In genomic region chr1:155974931-155975330, GRCm38 (mm10) we compare ENCODE assay signal across 22 mouse cellular contexts. TPM values are rescaled to one million over a fixed set of nuclear protein-coding genes. Genes with fewer than 3 reads are reported as not detected.
DNase-seq lines count a peak whose midpoint lies in the region; ATAC-seq and TF ChIP-seq lines count a peak whose summit lies in the region.
"Had no signal": no experiment of that assay in that cellular context is flagged by ENCODE, and none has a peak within 500 bp of the region (broad histone marks: within the 10 kb centered on the region; RNA-seq: fewer than 3 reads in every experiment).

No protein-coding gene starts in this region.

- ATAC-seq in intestine, postnatal 0 days = no peak
- ATAC-seq in liver, embryonic 16.5 days (ENCODE audit: low read depth) = no peak
- ATAC-seq: CD4-positive, CD25-positive, alpha-beta regulatory T cell, adult 4 months; forebrain, embryonic 15.5 days; hindbrain, postnatal 0 days; midbrain, embryonic 16.5 days had no signal

- peaks cover 0 to 11% of the 10 kb centered on the region in 2 experiments; a peak in 2 of 4 replicates for H3K36me3 ChIP-seq in MEL (ENCODE audit: control insufficient read depth in 1 of 2, insufficient read depth in 2 of 2, low read length in 2 of 2)
- no peaks in the 10 kb centered on the region for H3K36me3 ChIP-seq in intestine, postnatal 0 days (ENCODE audit: control insufficient read depth, insufficient read depth)
- no peaks in the 10 kb centered on the region for H3K36me3 ChIP-seq in liver, embryonic 16.5 days (ENCODE audit: control insufficient read depth, insufficient read depth)
- H3K36me3 ChIP-seq: embryonic facial prominence, embryonic 12.5 days; forebrain, embryonic 15.5 days; G1E; heart, embryonic 10.5 days had no signal

- TF ChIP-seq CTCF in cerebellum, adult 2 months (IDR thresholded peaks at IDR 0.05; ENCODE audit: borderline replicate concordance, insufficient read depth, low read depth, low read length) = no peak
- TF ChIP-seq CTCF in MEL (IDR thresholded peaks at IDR 0.05 in 2 of 3, conservative IDR thresholded peaks at IDR 0.05 in 1 of 3; ENCODE audit: control insufficient read depth in 1 of 3, insufficient read depth in 1 of 3, low read depth in 2 of 3, low read length in 3 of 3, poor library complexity in 1 of 3, severe bottlenecking in 1 of 3) = no peak
- TF ChIP-seq CTCF in intestine, postnatal 0 days (IDR thresholded peaks at IDR 0.05; ENCODE audit: low read depth) = no peak

- TF ChIP-seq POLR2A in cerebellum, adult 2 months (IDR thresholded peaks at IDR 0.05; ENCODE audit: borderline replicate concordance, insufficient read depth, low read length) = no peak
- no peak for TF ChIP-seq POLR2A in MEL (IDR thresholded peaks at IDR 0.05; ENCODE audit: control insufficient read depth in 1 of 2, insufficient read depth in 1 of 2, low read depth in 1 of 2, low read length in 2 of 2, poor library complexity in 1 of 2)

- TF ChIP-seq RAD21 in MEL (IDR thresholded peaks at IDR 0.05; ENCODE audit: low read depth, low read length) = no peak

- H3K4me2 ChIP-seq in intestine, postnatal 0 days (replicated peaks; ENCODE audit: low read depth) = peak overlapping the region; percentile 77; the same call in 1 of the 2 replicates
- H3K4me2 ChIP-seq in liver, embryonic 16.5 days (ENCODE audit: low read depth, low read length) = peak overlapping the region; percentile 90

- no peaks in the 10 kb centered on the region for H3K9me3 ChIP-seq in MEL (replicated peaks; ENCODE audit: insufficient read depth, low read length)
- H3K9me3 ChIP-seq in intestine, postnatal 0 days (ENCODE audit: control insufficient read depth) = no peaks in the 10 kb centered on the region
- no peaks in the 10 kb centered on the region for H3K9me3 ChIP-seq in liver, embryonic 16.5 days (replicated peaks; ENCODE audit: control insufficient read depth, low read length)
- H3K9me3 ChIP-seq: embryonic facial prominence, embryonic 12.5 days; forebrain, embryonic 15.5 days; heart, embryonic 10.5 days had no signal

- no peak overlapping the region for H3K9ac ChIP-seq in MEL (ENCODE audit: control insufficient read depth, low read depth, low read length, poor library complexity, severe bottlenecking)
- no peak overlapping the region for H3K9ac ChIP-seq in intestine, postnatal 0 days (ENCODE audit: low read depth, low read length)
- no peak overlapping the region for H3K9ac ChIP-seq in liver, embryonic 16.5 days (ENCODE audit: low read depth, low read length)
- H3K9ac ChIP-seq: embryonic facial prominence, embryonic 12.5 days had no signal

- peak; percentile 90 to 91 for TF ChIP-seq EP300 in MEL (IDR thresholded peaks at IDR 0.05; ENCODE audit: low read depth in 1 of 2, low read length in 2 of 2)

- DNase-seq in cerebellum, adult 2 months = no peak
- DNase-seq in cerebellum, postnatal 4 days (ENCODE audit: low spot score in 2 of 2) = no peak
- peak; percentile 53 for DNase-seq in MEL (ENCODE audit: low read depth, low spot score)
- DNase-seq in gastrocnemius, postnatal 14 days = no peak
- no peak for DNase-seq in ovary, postnatal 14 days (ENCODE audit: low spot score)
- DNase-seq in right cerebral cortex, postnatal 14 days = no peak
- DNase-seq: kidney, adult 2 months; kidney, postnatal 14 days; left cerebral cortex, postnatal 4 days; lung, postnatal 14 days; retina, postnatal 1 day; right cerebral cortex, postnatal 4 days; thymus, postnatal 25 days had no signal

- H3K27ac ChIP-seq in cerebellum, adult 2 months (ENCODE audit: insufficient read depth, low read length) = peak overlapping the region; percentile 19; the same call in 1 of the 2 replicates
- H3K27ac ChIP-seq in MEL (ENCODE audit: control insufficient read depth, low read depth, low read length) = peak overlapping the region; percentile 48
- H3K27ac ChIP-seq in intestine, postnatal 0 days (ENCODE audit: low read depth, low read length) = peak overlapping the region; percentile 99; the same call in 1 of the 2 replicates
- no peak overlapping the region for H3K27ac ChIP-seq in liver, embryonic 16.5 days (ENCODE audit: low read length)
- H3K27ac ChIP-seq: embryonic facial prominence, embryonic 12.5 days had no signal

- H3K27me3 ChIP-seq in cerebellum, adult 2 months (ENCODE audit: control insufficient read depth, insufficient read depth, low read length) = no peaks in the 10 kb centered on the region
- H3K27me3 ChIP-seq in MEL (ENCODE audit: control insufficient read depth in 1 of 2, insufficient read depth in 2 of 2, low read length in 2 of 2) = no peaks in the 10 kb centered on the region
- H3K27me3 ChIP-seq in intestine, postnatal 0 days (replicated peaks; ENCODE audit: control insufficient read depth, insufficient read depth, low read length) = no peaks in the 10 kb centered on the region
- no peaks in the 10 kb centered on the region for H3K27me3 ChIP-seq in liver, embryonic 16.5 days (ENCODE audit: control insufficient read depth, insufficient read depth, low read depth, low read length)
- H3K27me3 ChIP-seq: embryonic facial prominence, embryonic 12.5 days; forebrain, embryonic 15.5 days had no signal

- peaks cover 14% of the 10 kb centered on the region for H3K79me2 ChIP-seq in MEL (ENCODE audit: control insufficient read depth, insufficient read depth, low read length, poor library complexity)

- WGBS in cerebellum, adult 2 months = 51% methylated on average over 2 of the region's 2 CpGs
- 31% methylated on average over 2 of the region's 2 CpGs for WGBS in intestine, postnatal 0 days
- WGBS in liver, embryonic 16.5 days (ENCODE audit: insufficient replicate concordance) = 13% methylated on average over 2 of the region's 2 CpGs

- no peak overlapping the region for H3K4me3 ChIP-seq in cerebellum, adult 2 months (replicated peaks; ENCODE audit: insufficient read depth, low read depth, low read length)
- H3K4me3 ChIP-seq in MEL (ENCODE audit: control insufficient read depth in 1 of 2, insufficient read depth in 1 of 2, low read depth in 2 of 2, low read length in 2 of 2) = peak overlapping the region in 1 of 2 experiments; percentile 61; a peak in 3 of 4 replicates
- no peak overlapping the region for H3K4me3 ChIP-seq in intestine, postnatal 0 days (ENCODE audit: low read depth, low read length)
- H3K4me3 ChIP-seq in liver, embryonic 16.5 days (ENCODE audit: low read depth, low read length) = no peak overlapping the region; the same call in 1 of the 2 replicates

- intact Hi-C loops in gastrocnemius, postnatal 14 days (cut with DNase I; ENCODE audit: low total_unique reads) = no loop called here

- H3K4me1 ChIP-seq in cerebellum, adult 2 months (ENCODE audit: control insufficient read depth, insufficient read depth, low read length) = peaks cover 3% of the 10 kb centered on the region; the same call in 1 of the 2 replicates
- peaks cover 7 to 9% of the 10 kb centered on the region in 2 experiments for H3K4me1 ChIP-seq in MEL (ENCODE audit: control insufficient read depth in 1 of 2, insufficient read depth in 2 of 2, low read length in 2 of 2)
- H3K4me1 ChIP-seq in intestine, postnatal 0 days (replicated peaks; ENCODE audit: control insufficient read depth, insufficient read depth, low read length) = 0 out of 2 replicates have a peak, but pooled peaks cover 2% of the 10 kb centered on the region
- peaks cover 20% of the 10 kb centered on the region for H3K4me1 ChIP-seq in liver, embryonic 16.5 days (ENCODE audit: control insufficient read depth, low read depth, low read length)

TF ChIP-seq in MEL, 35 proteins besides CTCF, POLR2A, EP300 and RAD21 (continues in another document):
- TF ChIP-seq GABPA (IDR thresholded peaks at IDR 0.05; ENCODE audit: low read depth, low read length) (no peak), ETS1 (IDR thresholded peaks at IDR 0.05; ENCODE audit: low read depth, low read length) (peak; percentile 74), BHLHE40 (IDR thresholded peaks at IDR 0.05; ENCODE audit: borderline replicate concordance, low read depth, low read length) (0 out of 2 replicates have a peak, but pooled peaks have one; percentile 36), USF1 (IDR thresholded peaks at IDR 0.05; ENCODE audit: low read depth, low read length) (no peak), ZKSCAN1 (IDR thresholded peaks at IDR 0.05; ENCODE audit: low read depth, low read length) (no peak), TCF12 (IDR thresholded peaks at IDR 0.05; ENCODE audit: low read depth, low read length) (peak; percentile 90), RCOR1 (IDR thresholded peaks at IDR 0.05; ENCODE audit: low read depth, low read length) (peak; percentile 93), SIN3A (IDR thresholded peaks at IDR 0.05; ENCODE audit: low read length) (peak; percentile 16; the same call in 1 of the 2 replicates), MAFK (IDR thresholded peaks at IDR 0.05; ENCODE audit: borderline replicate concordance, low read depth, low read length) (peak; percentile 34; the same call in 1 of the 2 replicates), MEF2A (IDR thresholded peaks at IDR 0.05; ENCODE audit: extremely low read depth, insufficient replicate concordance, low read depth, low read length, poor library complexity, severe bottlenecking) (no peak), POLR2AphosphoS2 (IDR thresholded peaks at IDR 0.05; ENCODE audit: low read length) (no peak), HCFC1 (IDR thresholded peaks at IDR 0.05; ENCODE audit: low read depth, low read length) (no peak), MXI1 (IDR thresholded peaks at IDR 0.05; ENCODE audit: low read depth, low read length) (no peak), MYC (IDR thresholded peaks at IDR 0.05; ENCODE audit: low read depth, low read length) (no peak), NRF1 (IDR thresholded peaks at IDR 0.05; ENCODE audit: insufficient read depth, low read depth, low read length, poor library complexity, severe bottlenecking) (no peak), POLR2AphosphoS5 (IDR thresholded peaks at IDR 0.05; ENCODE audit: borderline replicate concordance, low read depth, low read length) (no peak), USF2 (IDR thresholded peaks at IDR 0.05; ENCODE audit: borderline replicate concordance in 1 of 2, insufficient read depth in 1 of 2, low read depth in 1 of 2, low read length in 2 of 2) (no peak), GATA1 (IDR thresholded peaks at IDR 0.05; ENCODE audit: low read depth, low read length) (peak; percentile 95), JUND (IDR thresholded peaks at IDR 0.05; ENCODE audit: low read depth, low read length) (no peak), TAL1 (IDR thresholded peaks at IDR 0.05; ENCODE audit: low read length) (peak; percentile 72), NELFE (IDR thresholded peaks at IDR 0.05; ENCODE audit: low read depth, low read length) (no peak)

RNA-seq across cellular contexts. Expression of gene Cep350, which starts 1.9 kb away (rescaled TPM):
- 16.4 and 17.4 TPM in 2 replicates for polyA plus RNA-seq in cerebellum, adult 2 months (2012; rRNA removed)
- total RNA-seq in MEL (2012; rRNA removed) = 4.3 and 5.7 TPM in 2 replicates
- 100 to 1,000 TPM in 1 of 2 experiments, 1 to 10 TPM in 1; 9.7 to 110 TPM for polyA plus RNA-seq in MEL (2012; ENCODE audit: insufficient read depth in 1 of 2, insufficient read length in 2 of 2, low read depth in 1 of 2, low replicate concordance in 2 of 2, missing spikeins in 1 of 2)
- polyA plus RNA-seq in intestine, postnatal 0 days (2015; fragmentation: Nextera tagmentation; extraction: Ambion mirVana) = 12.8 and 14.1 TPM in 2 replicates
- 4.1 and 4.4 TPM in 2 replicates for polyA plus RNA-seq in liver, embryonic 16.5 days (2015; fragmentation: Nextera tagmentation; extraction: Ambion mirVana)
- 10 to 100 TPM; 28.5 to 33.1 TPM for total RNA-seq in gastrocnemius, postnatal 14 days (2021)
